Mouse (Mus musculus) lung, embryonic 15.5 days (tissue): Measurements from ENCODE around the gene Sco1. TPM values are rescaled to one million over a fixed set of nuclear protein-coding genes. Genes with fewer than 3 reads are reported as not detected.

ENCODE experiments used
- ATAC-seq: fragments of 200-750 bp; cut with Nextera tagmentation; 2 replicates; pipeline ENCODE4 v1.8.0; 2017; ENCODE audit warnings: moderate number of reproducible peaks, borderline replicate concordance; ENCODE audit not compliant: low FRiP score, low TSS enrichment; ENCODE audit errors: extremely low read depth
- H3K27ac ChIP-seq: fragments of 300-500 bp; sonication (generic); 2 replicates; pipeline ENCODE4 v1.5.1; 2015; ENCODE audit warnings: moderate library complexity, mild to moderate bottlenecking, inconsistent platforms
- H3K27me3 ChIP-seq: fragments of 300-500 bp; sonication (generic); 2 replicates; pipeline ENCODE4 v1.6.1; 2015; ENCODE audit warnings: inconsistent platforms
- H3K36me3 ChIP-seq: fragments of 300-500 bp; sonication (generic); 2 replicates; pipeline ENCODE4 v1.6.1; 2015; ENCODE audit warnings: inconsistent platforms
- H3K4me1 ChIP-seq: fragments of 300-500 bp; sonication (generic); 2 replicates; pipeline ENCODE4 v1.6.1; 2015; ENCODE audit warnings: inconsistent platforms
- H3K4me2 ChIP-seq: fragments of 300-500 bp; sonication (generic); 2 replicates; pipeline ENCODE4 v1.6.1; 2015; ENCODE audit warnings: inconsistent platforms, mild to moderate bottlenecking, moderate library complexity
- H3K4me3 ChIP-seq: fragments of 300-500 bp; sonication (generic); 2 replicates; pipeline ENCODE4 v1.5.1; 2015; ENCODE audit warnings: mild to moderate bottlenecking, inconsistent platforms
- H3K9ac ChIP-seq: fragments of 300-500 bp; sonication (generic); 2 replicates; pipeline ENCODE4 v1.6.1; 2015; ENCODE audit warnings: inconsistent platforms
- H3K9me3 ChIP-seq: fragments of 300-500 bp; sonication (generic); 2 replicates; pipeline ENCODE4 v1.6.1; 2016; ENCODE audit warnings: inconsistent platforms
- WGBS: fragments of 180-500 bp; shearing (Covaris S2); methylation state at CpG from one replicate; pipeline ENCODE4 v1.1.7; 2015; 5-methylcytosine and 5-hydroxymethylcytosine counted together
- polyA plus RNA-seq: library from polyadenylated mRNA; unstranded; fragments of >200 nt; fragmentation: Nextera tagmentation; extraction: Ambion mirVana; gene quantifications from 2 replicates; pipeline ENCODE4 v1.2.1, GENCODE M21; 2015

Gene Sco1
- polyA plus RNA-seq, 1 experiment from 2014 or later, result 17.2 TPM

DNA sequence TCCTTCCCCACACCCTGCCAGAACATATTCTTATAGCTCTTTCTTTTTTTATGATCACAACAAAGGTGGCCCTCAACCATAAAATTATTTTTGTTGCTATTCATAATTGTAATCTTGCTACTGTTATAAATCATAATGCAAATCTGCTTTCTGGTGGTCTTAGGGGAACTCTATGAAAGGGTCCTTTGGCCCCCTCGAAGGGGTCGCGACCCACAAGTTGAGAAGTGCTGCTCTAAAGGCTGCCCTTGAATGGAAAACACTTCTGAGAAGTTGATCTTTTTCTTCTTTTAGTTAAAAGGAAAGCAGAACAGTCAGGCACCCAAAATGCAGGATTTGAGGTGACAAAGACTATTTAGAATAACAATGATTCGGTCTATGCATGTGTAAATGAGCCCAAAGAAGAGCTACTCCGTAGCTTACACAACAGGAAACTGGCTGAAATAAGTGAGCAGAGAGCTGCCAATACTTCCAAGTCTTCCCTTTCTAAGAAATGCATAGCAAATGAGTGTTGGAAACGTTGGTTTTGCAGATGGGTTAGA, 28.6 kb upstream of the Sco1 start:
- no peaks in the 10 kb centered on the region for H3K27me3 ChIP-seq
- WGBS, result 44% methylated on average over 6 of the region's 6 CpGs
- H3K27ac ChIP-seq, result no peak overlapping the region
- no peak overlapping the region; the same call in 1 of the 2 replicates for H3K4me2 ChIP-seq
- H3K4me1 ChIP-seq, result 0 out of 2 replicates have a peak, but pooled peaks cover 4% of the 10 kb centered on the region
- no peak for ATAC-seq
- peak overlapping the region; percentile 1; the same call in 1 of the 2 replicates for H3K9ac ChIP-seq
- no peak overlapping the region for H3K4me3 ChIP-seq
- no peaks in the 10 kb centered on the region for H3K9me3 ChIP-seq
- no peaks in the 10 kb centered on the region for H3K36me3 ChIP-seq

DNA sequence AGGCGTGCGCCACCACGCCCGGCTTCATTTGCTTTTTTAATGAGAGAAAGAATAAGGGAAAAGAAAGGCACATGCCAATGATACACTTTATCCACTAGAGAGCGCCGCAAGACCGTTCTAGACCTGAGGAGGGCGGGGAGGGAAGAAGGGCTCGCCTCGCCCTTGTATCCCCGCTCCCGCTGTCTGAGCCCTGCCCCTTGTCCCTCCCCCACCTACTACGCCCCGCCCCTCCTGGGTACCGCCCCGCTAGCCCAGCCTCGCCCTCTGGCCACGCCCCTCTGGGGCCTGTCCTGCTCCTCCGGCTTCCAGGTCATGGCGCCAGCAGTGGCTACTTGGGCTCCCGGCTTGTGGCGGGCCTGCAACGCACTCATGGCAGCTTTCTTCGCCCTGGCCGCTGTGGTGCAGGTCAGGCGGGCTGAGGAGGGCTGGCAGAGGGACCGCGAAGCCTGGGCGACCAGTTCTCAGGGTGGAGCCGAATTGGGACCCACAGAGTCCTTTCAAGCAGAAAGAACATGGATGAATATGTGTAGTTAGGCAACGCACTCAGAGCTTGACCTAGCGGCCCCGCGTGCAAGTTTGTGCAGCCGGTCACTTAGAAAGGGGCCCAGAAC, 27.5 kb upstream of the Sco1 start, which contains the start of gene Tmem220:
Gene Tmem220, plus strand, starts transcription at position 288 of the 611 bp plus-strand sequence.
- H3K4me1 ChIP-seq, result 0 out of 2 replicates have a peak, but pooled peaks cover 4% of the 10 kb centered on the region
- H3K27ac ChIP-seq, result no peak within 1 kb of the TSS
- no peaks in the 10 kb centered on the region for H3K27me3 ChIP-seq
- no peaks in the 10 kb centered on the region for H3K9me3 ChIP-seq
- ATAC-seq, result peak; percentile 99
- H3K9ac ChIP-seq, result peak within 1 kb of the TSS; percentile 55
- peak within 1 kb of the TSS; percentile 49 for H3K4me3 ChIP-seq
- H3K4me2 ChIP-seq, result peak within 1 kb of the TSS; percentile 63
- H3K36me3 ChIP-seq, result no peaks in the 10 kb centered on the region
- WGBS, result 1% methylated on average over 35 of the region's 35 CpGs

DNA sequence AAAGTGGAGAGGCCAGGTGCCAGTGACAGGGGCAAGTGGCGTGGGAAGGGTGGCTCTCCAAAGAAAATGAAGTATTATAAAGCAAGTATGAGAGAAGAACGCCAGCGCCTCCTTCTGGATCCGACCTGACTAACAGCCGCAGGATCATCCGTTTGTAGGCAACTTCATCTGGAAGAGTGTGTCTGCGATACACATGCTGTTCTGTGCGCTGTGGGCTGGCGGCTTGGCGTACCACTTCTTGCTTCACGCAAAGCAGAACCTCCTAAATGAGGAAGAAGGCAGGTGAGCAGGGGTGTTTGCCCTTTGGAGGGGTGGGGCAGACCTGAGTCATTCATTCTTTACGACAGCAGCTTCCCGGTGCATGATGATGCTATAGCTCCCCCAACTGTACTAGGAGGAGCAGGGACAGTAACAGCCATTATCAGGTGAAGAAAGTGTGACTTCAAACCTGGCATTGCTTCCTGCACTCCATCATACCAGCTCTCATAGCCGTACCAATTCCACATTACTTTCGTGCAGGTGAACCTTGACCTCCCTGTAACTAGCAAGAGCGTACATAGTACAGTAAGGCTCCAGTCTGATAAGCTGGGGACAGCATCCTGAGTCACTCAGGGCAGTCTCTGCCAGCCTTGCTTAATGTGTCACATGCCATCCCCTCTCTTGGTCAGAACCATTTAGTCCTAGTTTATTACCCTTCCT, 21.4 kb upstream of the Sco1 start:
- no peaks in the 10 kb centered on the region for H3K9me3 ChIP-seq
- H3K36me3 ChIP-seq, result no peaks in the 10 kb centered on the region
- H3K4me1 ChIP-seq, result no peaks in the 10 kb centered on the region
- no peak overlapping the region for H3K27ac ChIP-seq
- H3K9ac ChIP-seq, result no peak overlapping the region
- 57% methylated on average over 16 of the region's 16 CpGs for WGBS
- no peak for ATAC-seq
- H3K27me3 ChIP-seq, result no peaks in the 10 kb centered on the region
- H3K4me2 ChIP-seq, result no peak overlapping the region
- H3K4me3 ChIP-seq, result no peak overlapping the region

DNA sequence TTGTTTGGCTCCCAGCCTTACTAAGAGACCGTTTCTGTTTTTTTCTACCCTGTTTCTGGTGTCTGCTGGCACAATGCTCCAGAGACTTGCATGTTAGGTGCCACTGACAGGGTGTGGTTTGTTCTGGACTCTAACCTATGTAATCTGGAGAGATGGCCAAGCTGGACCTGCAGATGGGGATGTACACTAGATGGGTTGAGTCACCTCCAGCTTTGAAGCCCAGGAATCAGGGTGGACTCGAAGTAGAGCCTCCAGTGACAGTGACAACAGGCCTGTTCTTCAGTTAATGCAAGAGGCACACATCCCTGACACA, 20.9 kb upstream of the Sco1 start:
- no peaks in the 10 kb centered on the region for H3K27me3 ChIP-seq
- H3K4me1 ChIP-seq, result no peaks in the 10 kb centered on the region
- no peak for ATAC-seq
- no peaks in the 10 kb centered on the region for H3K36me3 ChIP-seq
- H3K4me2 ChIP-seq, result no peak overlapping the region
- no peak overlapping the region for H3K27ac ChIP-seq
- 65% methylated on average over 2 of the region's 2 CpGs for WGBS
- H3K9ac ChIP-seq, result no peak overlapping the region
- no peak overlapping the region for H3K4me3 ChIP-seq
- no peaks in the 10 kb centered on the region for H3K9me3 ChIP-seq

- no peak for ATAC-seq
- Histone ChIP-seq H3K9ac (no peak overlapping the region), H3K36me3 (peaks cover 14% of the 10 kb centered on the region), H3K4me1 (no peaks in the 10 kb centered on the region), H3K4me2 (no peak overlapping the region), H3K4me3 (no peak overlapping the region), H3K27me3 (no peaks in the 10 kb centered on the region), H3K9me3 (no peaks in the 10 kb centered on the region), H3K27ac (no peak overlapping the region)
- 44% methylated on average over 4 of the region's 4 CpGs for WGBS
Observed at GRCm38 (mm10) chr11:67034775-67035485, 17.5 kb upstream of the Sco1 start.

DNA sequence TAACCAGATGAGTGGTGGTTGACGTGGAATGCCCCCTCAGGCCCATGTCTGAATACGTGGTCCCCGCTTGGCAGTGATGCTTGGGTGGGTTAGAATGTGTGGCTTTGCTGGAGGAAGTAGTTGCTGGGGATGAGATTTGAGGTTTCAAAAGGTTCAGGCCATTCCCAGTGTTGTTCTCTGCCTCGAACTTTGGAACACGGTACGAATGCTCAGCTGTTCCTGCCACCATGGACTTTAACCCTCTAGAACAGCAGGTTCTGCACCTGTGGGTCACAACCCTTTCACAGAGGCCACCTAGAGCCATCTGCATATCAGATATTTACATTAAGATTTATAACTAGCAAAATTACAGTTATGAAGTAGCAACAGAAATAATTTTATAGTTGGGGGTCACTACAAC, 16.2 kb upstream of the Sco1 start:
- peaks cover 26% of the 10 kb centered on the region for H3K36me3 ChIP-seq
- no peaks in the 10 kb centered on the region for H3K27me3 ChIP-seq
- no peaks in the 10 kb centered on the region for H3K9me3 ChIP-seq
- no peak overlapping the region for H3K27ac ChIP-seq
- no peak overlapping the region for H3K9ac ChIP-seq
- H3K4me2 ChIP-seq, result no peak overlapping the region
- no peaks in the 10 kb centered on the region for H3K4me1 ChIP-seq
- H3K4me3 ChIP-seq, result no peak overlapping the region
- no peak for ATAC-seq
- 83% methylated on average over 6 of the region's 6 CpGs for WGBS

- no peak for ATAC-seq
- Histone ChIP-seq H3K9me3 (no peaks in the 10 kb centered on the region), H3K36me3 (peaks cover 33% of the 10 kb centered on the region), H3K27ac (no peak overlapping the region), H3K4me2 (no peak overlapping the region), H3K9ac (no peak overlapping the region), H3K27me3 (no peaks in the 10 kb centered on the region), H3K4me1 (no peaks in the 10 kb centered on the region), H3K4me3 (no peak overlapping the region)
- 92% methylated on average over 9 of the region's 9 CpGs for WGBS
Observed at GRCm38 (mm10) chr11:67036892-67037291, 15.6 kb upstream of the Sco1 start.

DNA sequence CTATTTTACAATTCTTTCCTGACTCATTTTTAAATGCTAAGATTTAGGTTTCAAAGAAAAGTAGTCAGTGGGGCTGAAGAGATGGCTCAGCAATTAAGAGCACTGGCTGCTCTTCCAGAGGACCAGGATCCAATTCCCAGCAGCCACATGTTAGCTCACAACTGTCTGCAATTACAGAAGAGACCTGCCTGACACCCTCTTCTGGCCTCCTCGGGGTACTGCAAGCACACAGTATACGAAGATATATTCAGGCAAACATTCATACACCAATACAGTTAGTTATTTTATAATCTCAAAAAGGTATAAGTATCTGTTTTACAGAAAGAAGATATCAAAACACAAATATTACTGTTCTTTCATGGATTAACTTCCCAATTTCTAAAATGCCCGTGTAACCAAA, 12.7 kb upstream of the Sco1 start:
- no peak overlapping the region for H3K9ac ChIP-seq
- no peaks in the 10 kb centered on the region for H3K4me1 ChIP-seq
- no peaks in the 10 kb centered on the region for H3K9me3 ChIP-seq
- no peak overlapping the region for H3K27ac ChIP-seq
- peaks cover 33% of the 10 kb centered on the region for H3K36me3 ChIP-seq
- ATAC-seq, result no peak
- 92% methylated on average over 3 of the region's 3 CpGs for WGBS
- no peak overlapping the region for H3K4me2 ChIP-seq
- H3K4me3 ChIP-seq, result no peak overlapping the region
- no peaks in the 10 kb centered on the region for H3K27me3 ChIP-seq

- Histone ChIP-seq H3K4me3 (no peak overlapping the region), H3K27ac (no peak overlapping the region), H3K27me3 (no peaks in the 10 kb centered on the region), H3K9ac (no peak overlapping the region), H3K4me1 (no peaks in the 10 kb centered on the region), H3K4me2 (no peak overlapping the region), H3K36me3 (peaks cover 33% of the 10 kb centered on the region), H3K9me3 (no peaks in the 10 kb centered on the region)
- WGBS, result 92% methylated on average over 6 of the region's 6 CpGs
- no peak for ATAC-seq
Observed at GRCm38 (mm10) chr11:67040483-67040882, 12.0 kb upstream of the Sco1 start.

DNA sequence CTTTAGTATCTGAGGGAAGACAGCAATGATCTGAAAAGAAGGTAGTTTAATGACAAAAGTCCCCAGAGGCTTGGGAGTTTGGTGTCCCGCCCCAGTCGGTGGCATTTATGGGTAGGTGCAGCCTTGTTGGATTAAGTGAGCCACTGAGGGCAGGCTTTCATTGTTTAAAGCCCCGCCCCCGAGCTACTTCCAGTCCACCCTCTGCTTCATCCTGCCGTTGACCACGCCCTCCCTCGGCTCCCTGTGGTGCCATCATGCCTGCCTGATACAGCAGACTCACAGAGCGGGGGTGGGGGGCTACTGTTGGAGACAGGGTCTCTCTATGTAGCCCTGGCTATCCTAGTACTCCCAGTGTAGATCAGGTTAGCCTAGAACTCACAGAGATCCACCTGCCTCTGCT, 9.5 kb upstream of the Sco1 start:
- H3K4me3 ChIP-seq, result no peak overlapping the region
- H3K27me3 ChIP-seq, result no peaks in the 10 kb centered on the region
- peaks cover 32% of the 10 kb centered on the region for H3K36me3 ChIP-seq
- H3K4me2 ChIP-seq, result no peak overlapping the region
- H3K27ac ChIP-seq, result no peak overlapping the region
- no peak for ATAC-seq
- 70% methylated on average over 8 of the region's 8 CpGs for WGBS
- no peak overlapping the region for H3K9ac ChIP-seq
- H3K4me1 ChIP-seq, result no peaks in the 10 kb centered on the region
- H3K9me3 ChIP-seq, result no peaks in the 10 kb centered on the region

DNA sequence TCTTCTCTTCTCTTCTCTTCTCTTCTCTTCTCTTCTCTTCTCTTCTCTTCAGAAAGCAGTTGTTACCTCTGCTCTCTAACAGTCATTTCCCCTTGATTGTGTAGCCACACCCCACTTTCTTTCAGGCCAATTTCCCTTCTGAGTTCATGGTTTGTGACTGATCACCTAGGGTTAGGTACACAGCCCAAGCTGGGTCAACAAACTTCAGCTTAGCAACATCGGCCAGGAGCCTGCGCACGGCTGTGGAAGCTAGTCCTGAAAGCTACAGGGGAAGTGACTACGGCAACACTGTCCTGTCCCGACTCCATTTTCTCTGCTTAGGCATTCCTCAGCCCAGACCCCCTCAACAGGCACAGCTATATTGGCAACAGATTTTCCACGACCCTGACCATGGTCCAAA, 7.5 kb upstream of the Sco1 start:
- no peak for ATAC-seq

DNA sequence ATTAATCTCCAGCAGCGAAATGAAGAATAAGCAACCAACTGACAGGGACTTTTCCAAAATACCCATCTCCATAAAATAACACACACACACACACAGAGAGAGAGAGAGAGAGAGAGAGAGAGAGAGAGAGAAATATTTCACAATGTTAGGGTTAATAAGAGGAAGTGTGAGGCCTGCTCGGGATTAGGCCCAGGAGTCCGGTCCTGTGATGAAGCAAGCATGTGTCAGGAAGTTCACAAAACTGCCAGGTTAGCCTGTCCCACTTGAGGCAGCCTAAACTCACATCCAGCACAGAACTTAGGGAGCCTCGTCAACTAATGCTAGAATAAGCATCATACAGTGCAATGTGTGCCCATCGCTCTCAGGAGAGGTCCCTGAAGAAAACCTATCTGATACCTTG, 5.3 kb upstream of the Sco1 start:
- 85% methylated on average over 5 of the region's 5 CpGs for WGBS
- no peak for ATAC-seq
- no peak overlapping the region for H3K4me2 ChIP-seq
- no peaks in the 10 kb centered on the region for H3K9me3 ChIP-seq
- no peak overlapping the region for H3K27ac ChIP-seq
- H3K9ac ChIP-seq, result no peak overlapping the region
- peaks cover 5% of the 10 kb centered on the region; the same call in 1 of the 2 replicates for H3K4me1 ChIP-seq
- H3K4me3 ChIP-seq, result no peak overlapping the region
- peaks cover 6% of the 10 kb centered on the region; the same call in 1 of the 2 replicates for H3K36me3 ChIP-seq
- H3K27me3 ChIP-seq, result no peaks in the 10 kb centered on the region

More for the DNA sequence above, 7.5 kb upstream of the Sco1 start:
- Histone ChIP-seq H3K27ac (no peak overlapping the region), H3K4me3 (no peak overlapping the region), H3K4me1 (no peaks in the 10 kb centered on the region), H3K9me3 (no peaks in the 10 kb centered on the region), H3K36me3 (peaks cover 24% of the 10 kb centered on the region), H3K4me2 (no peak overlapping the region), H3K9ac (no peak overlapping the region), H3K27me3 (no peaks in the 10 kb centered on the region)
- WGBS, result 61% methylated on average over 6 of the region's 6 CpGs
